Mouse (Mus musculus) layer of hippocampus, adult 2 months (tissue): ENCODE measurements around the gene Rxrb. TPM values are rescaled to one million over a fixed set of nuclear protein-coding genes. Genes with fewer than 3 reads are reported as not detected.
A peak's percentile ranks its signal among the peaks of the same experiment; 100 is the strongest.

ENCODE experiments used
- DNase-seq, 2 experiments: peaks; one replicate each; pipeline ENCODE4 v3.0.0; 2022; ENCODE audit warnings: low spot score in 2 of 2
- H3K27ac ChIP-seq: fragments of 200-600 bp; 2 replicates; pipeline ENCODE4 v1.8.1; 2022
- H3K4me3 ChIP-seq: fragments of 200-600 bp; 2 replicates; pipeline ENCODE4 v1.8.1; 2022; ENCODE audit warnings: mild to moderate bottlenecking
- CTCF ChIP-seq: fragments of 200-600 bp; conservative IDR thresholded peaks from 2 replicates; pipeline ENCODE4 v1.8.1; 2022; ENCODE audit warnings: antibody characterized with exemption, mild to moderate bottlenecking, moderate library complexity
- total RNA-seq, 2 experiments: library from RNA; stranded (reverse); gene quantifications; 2 replicates each; pipeline ENCODE4 v1.2.3; 2021

Rxrb gene
- total RNA-seq, 2 experiments from 2014 or later, result 80.6 to 85.5 TPM

GRCm38 (mm10) chr17:34006570-34006969 is 25.0 kb upstream of the Rxrb start:
- TF ChIP-seq CTCF, result no peak
- no peak for DNase-seq
- Histone ChIP-seq H3K27ac (no peak overlapping the region), H3K4me3 (no peak overlapping the region)

- no peak for TF ChIP-seq CTCF
- Histone ChIP-seq H3K27ac (no peak overlapping the region), H3K4me3 (no peak overlapping the region)
- no peak for DNase-seq
Observed at GRCm38 (mm10) chr17:34010156-34010555, 21.5 kb upstream of the Rxrb start.

- no peak overlapping the region for H3K27ac ChIP-seq
- TF ChIP-seq CTCF, result no peak
- no peak for DNase-seq
- no peak overlapping the region for H3K4me3 ChIP-seq
Observed at GRCm38 (mm10) chr17:34013436-34013835, 18.2 kb upstream of the Rxrb start.

- TF ChIP-seq CTCF, result no peak
- Histone ChIP-seq H3K4me3 (no peak overlapping the region), H3K27ac (no peak overlapping the region)
- DNase-seq, result no peak
Observed at GRCm38 (mm10) chr17:34021539-34022413, 9.8 kb upstream of the Rxrb start.

GRCm38 (mm10) chr17:34022414-34022783 is 9.2 kb upstream of the Rxrb start:
- no peak overlapping the region for H3K27ac ChIP-seq
- no peak for DNase-seq
- no peak overlapping the region for H3K4me3 ChIP-seq
- no peak for TF ChIP-seq CTCF

GRCm38 (mm10) chr17:34022987-34023386 is 8.6 kb upstream of the Rxrb start:
- DNase-seq, result no peak
- H3K27ac ChIP-seq, result no peak overlapping the region
- no peak overlapping the region for H3K4me3 ChIP-seq
- TF ChIP-seq CTCF, result no peak

- Histone ChIP-seq H3K4me3 (peak overlapping the region; percentile 99), H3K27ac (peak overlapping the region; percentile 99)
- no peak for TF ChIP-seq CTCF
- no peak for DNase-seq
Observed at GRCm38 (mm10) chr17:34023678-34024077, 7.9 kb upstream of the Rxrb start.

GRCm38 (mm10) chr17:34024317-34024821 is 7.2 kb upstream of the Rxrb start, which contains the start of gene Ring1:
Ring1 (minus strand) TSS chr17:34024680.
- peak within 1 kb of the TSS; percentile 99 for H3K4me3 ChIP-seq
- TF ChIP-seq CTCF, result no peak
- DNase-seq, result peak; percentile 85 to 93
- peak within 1 kb of the TSS; percentile 99 for H3K27ac ChIP-seq

GRCm38 (mm10) chr17:34024861-34025755 is 6.5 kb upstream of the Rxrb start:
- peak overlapping the region; percentile 99 for H3K4me3 ChIP-seq
- H3K27ac ChIP-seq, result peak overlapping the region; percentile 99
- no peak for DNase-seq
- no peak for TF ChIP-seq CTCF

- Histone ChIP-seq H3K4me3 (no peak overlapping the region), H3K27ac (peak overlapping the region; percentile 40)
- TF ChIP-seq CTCF, result no peak
- DNase-seq, result no peak
Observed at GRCm38 (mm10) chr17:34025756-34026151, 5.9 kb upstream of the Rxrb start.

- TF ChIP-seq CTCF, result no peak
- DNase-seq, result no peak
- Histone ChIP-seq H3K27ac (peak overlapping the region; percentile 40), H3K4me3 (no peak overlapping the region)
Observed at GRCm38 (mm10) chr17:34026221-34026620, 5.4 kb upstream of the Rxrb start.

GRCm38 (mm10) chr17:34026917-34027655 is 4.5 kb upstream of the Rxrb start:
- no peak for DNase-seq
- Histone ChIP-seq H3K4me3 (peak overlapping the region; percentile 81), H3K27ac (peak overlapping the region; percentile 90)
- TF ChIP-seq CTCF, result no peak
